Mouse (Mus musculus): ENCODE measurements around the gene St6galnac3. TPM values are rescaled to one million over a fixed set of nuclear protein-coding genes. Genes with fewer than 3 reads are reported as not detected.
"Not testable (repeated sequence)": the region's sequence is repeated elsewhere in the genome, so short reads cannot be mapped to it uniquely, and the experiment has no call there.

The St6galnac3 gene
- 5.4 to 17.1 TPM (median 7.9 TPM) in 3 replicates for total RNA-seq (2017)

- peak; percentile 47 for ATAC-seq (replicated peaks; ENCODE audit: insufficient number of reproducible peaks, low FRiP score, low TSS enrichment, poor library complexity, severe bottlenecking)
Measured at GRCm38 (mm10) chr3:153724701-153725668, at the start of gene St6galnac3. Gene St6galnac3, minus strand, starts transcription at chr3:153725174.

- no peak for ATAC-seq (replicated peaks; ENCODE audit: insufficient number of reproducible peaks, low FRiP score, low TSS enrichment, poor library complexity, severe bottlenecking)
Measured at GRCm38 (mm10) chr3:153774568-153774967, 49.6 kb upstream of the St6galnac3 start.

GRCm38 (mm10) chr3:153771479-153771878 is 46.5 kb upstream of the St6galnac3 start:
- no peak for ATAC-seq (replicated peaks; ENCODE audit: insufficient number of reproducible peaks, low FRiP score, low TSS enrichment, poor library complexity, severe bottlenecking)

- ATAC-seq (replicated peaks; ENCODE audit: insufficient number of reproducible peaks, low FRiP score, low TSS enrichment, poor library complexity, severe bottlenecking): no peak
Measured at GRCm38 (mm10) chr3:153770573-153770972, 45.6 kb upstream of the St6galnac3 start.

GRCm38 (mm10) chr3:153769220-153769619 is 44.2 kb upstream of the St6galnac3 start:
- ATAC-seq (replicated peaks; ENCODE audit: insufficient number of reproducible peaks, low FRiP score, low TSS enrichment, poor library complexity, severe bottlenecking): no peak

GRCm38 (mm10) chr3:153765171-153765570 is 40.2 kb upstream of the St6galnac3 start:
- ATAC-seq (replicated peaks; ENCODE audit: insufficient number of reproducible peaks, low FRiP score, low TSS enrichment, poor library complexity, severe bottlenecking): no peak

GRCm38 (mm10) chr3:153764760-153765159 is 39.8 kb upstream of the St6galnac3 start:
- no peak for ATAC-seq (replicated peaks; ENCODE audit: insufficient number of reproducible peaks, low FRiP score, low TSS enrichment, poor library complexity, severe bottlenecking)

- no peak for ATAC-seq (replicated peaks; ENCODE audit: insufficient number of reproducible peaks, low FRiP score, low TSS enrichment, poor library complexity, severe bottlenecking)
Measured at GRCm38 (mm10) chr3:153761171-153761570, 36.2 kb upstream of the St6galnac3 start.

- ATAC-seq (replicated peaks; ENCODE audit: insufficient number of reproducible peaks, low FRiP score, low TSS enrichment, poor library complexity, severe bottlenecking): no peak
Measured at GRCm38 (mm10) chr3:153759269-153759668, 34.3 kb upstream of the St6galnac3 start.

- no peak for ATAC-seq (replicated peaks; ENCODE audit: insufficient number of reproducible peaks, low FRiP score, low TSS enrichment, poor library complexity, severe bottlenecking)
Measured at GRCm38 (mm10) chr3:153756500-153756996, 31.6 kb upstream of the St6galnac3 start.

GRCm38 (mm10) chr3:153755785-153756326 is 30.9 kb upstream of the St6galnac3 start:
- ATAC-seq (replicated peaks; ENCODE audit: insufficient number of reproducible peaks, low FRiP score, low TSS enrichment, poor library complexity, severe bottlenecking): not testable (repeated sequence)

- ATAC-seq (replicated peaks; ENCODE audit: insufficient number of reproducible peaks, low FRiP score, low TSS enrichment, poor library complexity, severe bottlenecking): no peak
Measured at GRCm38 (mm10) chr3:153751435-153751834, 26.5 kb upstream of the St6galnac3 start.

GRCm38 (mm10) chr3:153749359-153749758 is 24.4 kb upstream of the St6galnac3 start:
- no peak for ATAC-seq (replicated peaks; ENCODE audit: insufficient number of reproducible peaks, low FRiP score, low TSS enrichment, poor library complexity, severe bottlenecking)

GRCm38 (mm10) chr3:153748293-153748692 is 23.3 kb upstream of the St6galnac3 start:
- ATAC-seq (replicated peaks; ENCODE audit: insufficient number of reproducible peaks, low FRiP score, low TSS enrichment, poor library complexity, severe bottlenecking): no peak

- ATAC-seq (replicated peaks; ENCODE audit: insufficient number of reproducible peaks, low FRiP score, low TSS enrichment, poor library complexity, severe bottlenecking): no peak
Measured at GRCm38 (mm10) chr3:153745099-153745498, 20.1 kb upstream of the St6galnac3 start.

GRCm38 (mm10) chr3:153744447-153744846 is 19.5 kb upstream of the St6galnac3 start:
- no peak for ATAC-seq (replicated peaks; ENCODE audit: insufficient number of reproducible peaks, low FRiP score, low TSS enrichment, poor library complexity, severe bottlenecking)

GRCm38 (mm10) chr3:153741800-153742199 is 16.8 kb upstream of the St6galnac3 start:
- ATAC-seq (replicated peaks; ENCODE audit: insufficient number of reproducible peaks, low FRiP score, low TSS enrichment, poor library complexity, severe bottlenecking): no peak

GRCm38 (mm10) chr3:153739351-153739750 is 14.4 kb upstream of the St6galnac3 start:
- ATAC-seq (replicated peaks; ENCODE audit: insufficient number of reproducible peaks, low FRiP score, low TSS enrichment, poor library complexity, severe bottlenecking): no peak

GRCm38 (mm10) chr3:153738421-153738820 is 13.4 kb upstream of the St6galnac3 start:
- ATAC-seq (replicated peaks; ENCODE audit: insufficient number of reproducible peaks, low FRiP score, low TSS enrichment, poor library complexity, severe bottlenecking): no peak

All from monocyte, adult 5-6 weeks (primary cell).